Mouse (Mus musculus) monocyte, adult 2 months (primary cell): Measurements from ENCODE around the gene Npas3.

Experiments
- DNase-seq, 2 experiments: peaks; one replicate each; pipeline ENCODE4 v3.0.0; 2022; ENCODE audit warnings: low spot score in 2 of 2, low read depth in 1 of 2

Gene Npas3

GRCm38 (mm10) chr12:53294011-53294410 lies 45.5 kb downstream of the Npas3 start:
- no peak for DNase-seq

GRCm38 (mm10) chr12:53295747-53296146 lies 47.3 kb downstream of the Npas3 start:
- DNase-seq, result no peak

GRCm38 (mm10) chr12:53297946-53298840 lies 49.7 kb downstream of the Npas3 start:
- no peak for DNase-seq

GRCm38 (mm10) chr12:53300964-53301363 lies 52.5 kb downstream of the Npas3 start:
- DNase-seq, result no peak

GRCm38 (mm10) chr12:53302129-53302528 lies 53.7 kb downstream of the Npas3 start:
- no peak for DNase-seq

- no peak for DNase-seq
These were observed 68.2 kb downstream of the Npas3 start for GRCm38 (mm10) chr12:53316715-53317114.

- DNase-seq, result no peak
These were observed 69.3 kb downstream of the Npas3 start for GRCm38 (mm10) chr12:53317801-53318200.

GRCm38 (mm10) chr12:53320526-53320925 lies 72.0 kb downstream of the Npas3 start:
- no peak for DNase-seq

- no peak for DNase-seq
These were observed 72.5 kb downstream of the Npas3 start for GRCm38 (mm10) chr12:53321018-53321417.

- no peak for DNase-seq
These were observed 73.5 kb downstream of the Npas3 start for GRCm38 (mm10) chr12:53321944-53322343.

- DNase-seq, result no peak
These were observed 79.2 kb downstream of the Npas3 start for GRCm38 (mm10) chr12:53327653-53328188.

GRCm38 (mm10) chr12:53328257-53328736 lies 79.8 kb downstream of the Npas3 start:
- no peak for DNase-seq

GRCm38 (mm10) chr12:53330141-53330540 lies 81.7 kb downstream of the Npas3 start:
- no peak for DNase-seq

GRCm38 (mm10) chr12:53331391-53331790 lies 82.9 kb downstream of the Npas3 start:
- DNase-seq, result no peak

- DNase-seq, result no peak
These were observed 83.3 kb downstream of the Npas3 start for GRCm38 (mm10) chr12:53331800-53332199.

- DNase-seq, result no peak
These were observed 84.8 kb downstream of the Npas3 start for GRCm38 (mm10) chr12:53333251-53333650.

GRCm38 (mm10) chr12:53338349-53338948 lies 90.0 kb downstream of the Npas3 start:
- DNase-seq, result no peak

GRCm38 (mm10) chr12:53342741-53343140 lies 94.3 kb downstream of the Npas3 start:
- no peak for DNase-seq

- DNase-seq, result no peak
These were observed 103.4 kb downstream of the Npas3 start for GRCm38 (mm10) chr12:53351860-53352259.

GRCm38 (mm10) chr12:53365751-53366150 lies 117.3 kb downstream of the Npas3 start:
- DNase-seq, result no peak

- no peak for DNase-seq
These were observed 136.4 kb downstream of the Npas3 start for GRCm38 (mm10) chr12:53384851-53385250.

GRCm38 (mm10) chr12:53405856-53406255 lies 157.4 kb downstream of the Npas3 start:
- DNase-seq, result no peak
